Mouse (Mus musculus): Measurements from ENCODE around the gene Cdc45. TPM values are rescaled to one million over a fixed set of nuclear protein-coding genes. Genes with fewer than 3 reads are reported as not detected.

The Cdc45 gene
- polyA plus RNA-seq, 2 experiments: 40.6 to 45.8 TPM

GRCm38 (mm10) chr16:18809001-18809400 lies 2.8 kb downstream of the Cdc45 start:
- Histone ChIP-seq H3K4me2 (ENCODE audit: low read depth) (0 out of 2 replicates have a peak overlapping the region, but pooled peaks have one; percentile 7), H3K9me3 (ENCODE audit: control insufficient read depth, low read length) (no peaks in the 10 kb centered on the region), H3K9ac (replicated peaks) (no peak overlapping the region), H3K27me3 (ENCODE audit: control insufficient read depth, insufficient read depth, low read length) (no peaks in the 10 kb centered on the region), H3K36me3 (replicated peaks; ENCODE audit: control insufficient read depth, insufficient read depth, low read depth) (peaks cover 55% of the 10 kb centered on the region), H3K27ac (no peak overlapping the region), H3K4me1 (replicated peaks; ENCODE audit: control insufficient read depth in 2 of 2, insufficient read depth in 2 of 2, low read length in 1 of 2) (peaks cover 12 to 16% of the 10 kb centered on the region in 2 experiments; a peak in 3 of 4 replicates), H3K4me3 (ENCODE audit: insufficient read depth in 1 of 2, low read depth in 2 of 2, low read length in 2 of 2) (no peak overlapping the region)
- 82% methylated on average over 5 of the region's 5 CpGs for WGBS (ENCODE audit: insufficient replicate concordance)
- DNase-seq (ENCODE audit: low read depth in 3 of 3, low spot score in 3 of 3) (no peak), ATAC-seq (ENCODE audit: insufficient read depth) (no peak)
- TF ChIP-seq EP300 (IDR thresholded peaks at IDR 0.05; ENCODE audit: low read depth): no peak
- TF ChIP-seq CTCF (IDR thresholded peaks at IDR 0.05; ENCODE audit: low read depth): no peak

- no peak overlapping the region for H3K4me2 ChIP-seq (ENCODE audit: low read depth)
- H3K9me3 ChIP-seq (ENCODE audit: control insufficient read depth, low read length): no peaks in the 10 kb centered on the region
- H3K27ac ChIP-seq: no peak overlapping the region
- peaks cover 5 to 6% of the 10 kb centered on the region in 2 experiments; a peak in 3 of 4 replicates for H3K4me1 ChIP-seq (replicated peaks; ENCODE audit: control insufficient read depth in 2 of 2, insufficient read depth in 2 of 2, low read length in 1 of 2)
- ATAC-seq (ENCODE audit: insufficient read depth): no peak
- no peaks in the 10 kb centered on the region for H3K27me3 ChIP-seq (ENCODE audit: control insufficient read depth, insufficient read depth, low read length)
- peaks cover 77% of the 10 kb centered on the region for H3K36me3 ChIP-seq (replicated peaks; ENCODE audit: control insufficient read depth, insufficient read depth, low read depth)
- WGBS (ENCODE audit: insufficient replicate concordance): 87% methylated on average over 2 of the region's 2 CpGs
- no peak for DNase-seq (ENCODE audit: low read depth in 3 of 3, low spot score in 3 of 3)
- no peak overlapping the region for H3K9ac ChIP-seq (replicated peaks)
- no peak overlapping the region for H3K4me3 ChIP-seq (ENCODE audit: insufficient read depth in 1 of 2, low read depth in 2 of 2, low read length in 2 of 2)
- TF ChIP-seq CTCF (IDR thresholded peaks at IDR 0.05; ENCODE audit: low read depth): no peak
- no peak for TF ChIP-seq EP300 (IDR thresholded peaks at IDR 0.05; ENCODE audit: low read depth)
These were observed 6.0 kb downstream of the Cdc45 start for GRCm38 (mm10) chr16:18805746-18806145.

GRCm38 (mm10) chr16:18798841-18799240 lies 12.9 kb downstream of the Cdc45 start:
- TF ChIP-seq CTCF (IDR thresholded peaks at IDR 0.05; ENCODE audit: low read depth) (peak; percentile 58), EP300 (IDR thresholded peaks at IDR 0.05; ENCODE audit: low read depth) (no peak)

GRCm38 (mm10) chr16:18798151-18798550 lies 13.6 kb downstream of the Cdc45 start:
- no peaks in the 10 kb centered on the region for H3K27me3 ChIP-seq (ENCODE audit: control insufficient read depth, insufficient read depth, low read length)
- no peak overlapping the region for H3K4me2 ChIP-seq (ENCODE audit: low read depth)
- no peaks in the 10 kb centered on the region for H3K9me3 ChIP-seq (ENCODE audit: control insufficient read depth, low read length)
- 85% methylated on average over 5 of the region's 5 CpGs for WGBS (ENCODE audit: insufficient replicate concordance)
- ATAC-seq (ENCODE audit: insufficient read depth) (no peak), DNase-seq (ENCODE audit: low read depth in 3 of 3, low spot score in 3 of 3) (no peak)
- TF ChIP-seq CTCF (IDR thresholded peaks at IDR 0.05; ENCODE audit: low read depth) (no peak), EP300 (IDR thresholded peaks at IDR 0.05; ENCODE audit: low read depth) (no peak)
- no peak overlapping the region for H3K9ac ChIP-seq (replicated peaks)
- no peaks in the 10 kb centered on the region for H3K4me1 ChIP-seq (replicated peaks; ENCODE audit: control insufficient read depth in 2 of 2, insufficient read depth in 2 of 2, low read length in 1 of 2)
- no peak overlapping the region for H3K4me3 ChIP-seq (ENCODE audit: insufficient read depth in 1 of 2, low read depth in 2 of 2, low read length in 2 of 2)
- H3K36me3 ChIP-seq (replicated peaks; ENCODE audit: control insufficient read depth, insufficient read depth, low read depth): peaks cover 88% of the 10 kb centered on the region
- H3K27ac ChIP-seq: no peak overlapping the region

More at GRCm38 (mm10) chr16:18798841-18799240, 12.9 kb downstream of the Cdc45 start:
- Histone ChIP-seq H3K27ac (no peak overlapping the region), H3K9me3 (ENCODE audit: control insufficient read depth, low read length) (no peaks in the 10 kb centered on the region), H3K4me2 (ENCODE audit: low read depth) (no peak overlapping the region), H3K27me3 (ENCODE audit: control insufficient read depth, insufficient read depth, low read length) (no peaks in the 10 kb centered on the region), H3K9ac (replicated peaks) (no peak overlapping the region), H3K36me3 (replicated peaks; ENCODE audit: control insufficient read depth, insufficient read depth, low read depth) (peaks cover 85% of the 10 kb centered on the region), H3K4me3 (ENCODE audit: insufficient read depth in 1 of 2, low read depth in 2 of 2, low read length in 2 of 2) (no peak overlapping the region), H3K4me1 (replicated peaks; ENCODE audit: control insufficient read depth in 2 of 2, insufficient read depth in 2 of 2, low read length in 1 of 2) (no peaks in the 10 kb centered on the region)
- 73% methylated on average over 2 of the region's 2 CpGs for WGBS (ENCODE audit: insufficient replicate concordance)
- no peak for DNase-seq (ENCODE audit: low read depth in 3 of 3, low spot score in 3 of 3)
- ATAC-seq (ENCODE audit: insufficient read depth): no peak

GRCm38 (mm10) chr16:18796645-18797044 lies 15.1 kb downstream of the Cdc45 start:
- peaks cover 87% of the 10 kb centered on the region for H3K36me3 ChIP-seq (replicated peaks; ENCODE audit: control insufficient read depth, insufficient read depth, low read depth)
- H3K4me2 ChIP-seq (ENCODE audit: low read depth): no peak overlapping the region

More at GRCm38 (mm10) chr16:18796645-18797044, 15.1 kb downstream of the Cdc45 start:
- Histone ChIP-seq H3K4me3 (ENCODE audit: insufficient read depth in 1 of 2, low read depth in 2 of 2, low read length in 2 of 2) (no peak overlapping the region), H3K9me3 (ENCODE audit: control insufficient read depth, low read length) (no peaks in the 10 kb centered on the region), H3K27me3 (ENCODE audit: control insufficient read depth, insufficient read depth, low read length) (no peaks in the 10 kb centered on the region), H3K4me1 (replicated peaks; ENCODE audit: control insufficient read depth in 2 of 2, insufficient read depth in 2 of 2, low read length in 1 of 2) (no peaks in the 10 kb centered on the region), H3K27ac (no peak overlapping the region), H3K9ac (replicated peaks) (no peak overlapping the region)
- TF ChIP-seq EP300 (IDR thresholded peaks at IDR 0.05; ENCODE audit: low read depth) (no peak), CTCF (IDR thresholded peaks at IDR 0.05; ENCODE audit: low read depth) (no peak)
- no peak for ATAC-seq (ENCODE audit: insufficient read depth)
- no peak for DNase-seq (ENCODE audit: low read depth in 3 of 3, low spot score in 3 of 3)
- 82% methylated on average over 7 of the region's 7 CpGs for WGBS (ENCODE audit: insufficient replicate concordance)

Measured in liver, embryonic 14.5 days (tissue).